Mouse (Mus musculus) neural tube, embryonic 12.5 days (tissue): ENCODE results near the gene Gm11111. TPM values are rescaled to one million over a fixed set of nuclear protein-coding genes. Genes with fewer than 3 reads are reported as not detected.
"Not testable (repeated sequence)": the region's sequence is repeated elsewhere in the genome, so short reads cannot be mapped to it uniquely, and the experiment has no call there.

Source experiments
- ATAC-seq: fragments of 200-750 bp; cut with Nextera tagmentation; 2 replicates; pipeline ENCODE4 v1.8.0; 2017; ENCODE audit warnings: low read depth, mild to moderate bottlenecking, moderate TSS enrichment, moderate library complexity; ENCODE audit not compliant: low FRiP score
- H3K27ac ChIP-seq: fragments of 300-500 bp; sonication (generic); 2 replicates; pipeline ENCODE4 v1.5.1; 2016
- H3K27me3 ChIP-seq: fragments of 300-500 bp; sonication (generic); replicated peaks from 2 replicates; pipeline ENCODE4 v1.6.1; 2016; ENCODE audit warnings: mild to moderate bottlenecking
- H3K36me3 ChIP-seq: fragments of 300-500 bp; sonication (generic); 2 replicates; pipeline ENCODE4 v1.6.1; 2016; ENCODE audit warnings: mild to moderate bottlenecking
- H3K4me1 ChIP-seq: fragments of 300-500 bp; sonication (generic); 2 replicates; pipeline ENCODE4 v1.6.1; 2016
- H3K4me2 ChIP-seq: fragments of 300-500 bp; sonication (generic); replicated peaks from 2 replicates; pipeline ENCODE4 v1.6.1; 2016; ENCODE audit warnings: mild to moderate bottlenecking
- H3K4me3 ChIP-seq: fragments of 300-500 bp; sonication (generic); 2 replicates; pipeline ENCODE4 v1.5.1; 2016
- H3K9ac ChIP-seq: fragments of 300-500 bp; sonication (generic); 2 replicates; pipeline ENCODE4 v1.6.1; 2016; ENCODE audit warnings: mild to moderate bottlenecking
- H3K9me3 ChIP-seq: fragments of 300-500 bp; sonication (generic); 2 replicates; pipeline ENCODE4 v1.6.1; 2016; ENCODE audit warnings: mild to moderate bottlenecking
- WGBS: fragments of 180-500 bp; shearing (Covaris S2); methylation state at CpG from one replicate; pipeline ENCODE4 v1.1.7; 2016; 5-methylcytosine and 5-hydroxymethylcytosine counted together
- polyA plus RNA-seq: library from polyadenylated mRNA; unstranded; fragments of >200 nt; fragmentation: Nextera tagmentation; extraction: Ambion mirVana; gene quantifications from 2 replicates; pipeline ENCODE4 v1.2.1, GENCODE M21; 2016

The Gm11111 gene
- polyA plus RNA-seq, 1 experiment from 2014 or later = not detected

- 45% methylated on average over 9 of the region's 9 CpGs for WGBS
- 0 out of 2 replicates have a peak, but pooled peaks cover 10% of the 10 kb centered on the region for H3K4me1 ChIP-seq
- no peaks in the 10 kb centered on the region for H3K9me3 ChIP-seq
- H3K36me3 ChIP-seq = no peaks in the 10 kb centered on the region
- ATAC-seq = no peak
- no peak overlapping the region for H3K27ac ChIP-seq
- no peak overlapping the region for H3K4me3 ChIP-seq
- H3K9ac ChIP-seq = no peak overlapping the region
- H3K27me3 ChIP-seq = no peaks in the 10 kb centered on the region
- H3K4me2 ChIP-seq = no peak overlapping the region
Measured at GRCm38 (mm10) chr5:98563801-98564200, 11.3 kb downstream of the Gm11111 start.

GRCm38 (mm10) chr5:98566461-98567193, 14.1 kb downstream of the Gm11111 start:
- Histone ChIP-seq H3K9ac (no peak overlapping the region), H3K27ac (no peak overlapping the region), H3K36me3 (no peaks in the 10 kb centered on the region), H3K4me3 (no peak overlapping the region), H3K4me1 (0 out of 2 replicates have a peak, but pooled peaks cover 10% of the 10 kb centered on the region), H3K4me2 (no peak overlapping the region), H3K9me3 (no peaks in the 10 kb centered on the region), H3K27me3 (no peaks in the 10 kb centered on the region)
- ATAC-seq = peak; percentile 88
- WGBS = 34% methylated on average over 6 of the region's 6 CpGs

GRCm38 (mm10) chr5:98568481-98568880, 16.0 kb downstream of the Gm11111 start:
- Histone ChIP-seq H3K9ac (no peak overlapping the region), H3K4me1 (0 out of 2 replicates have a peak, but pooled peaks cover 6% of the 10 kb centered on the region), H3K27me3 (no peaks in the 10 kb centered on the region), H3K4me3 (no peak overlapping the region), H3K9me3 (no peaks in the 10 kb centered on the region), H3K4me2 (no peak overlapping the region), H3K36me3 (no peaks in the 10 kb centered on the region), H3K27ac (no peak overlapping the region)
- 92% methylated on average over 4 of the region's 4 CpGs for WGBS
- ATAC-seq = no peak

GRCm38 (mm10) chr5:98569029-98569513, 16.6 kb downstream of the Gm11111 start:
- H3K4me2 ChIP-seq = no peak overlapping the region
- H3K36me3 ChIP-seq = no peaks in the 10 kb centered on the region
- no peak for ATAC-seq
- no peaks in the 10 kb centered on the region for H3K27me3 ChIP-seq
- H3K4me3 ChIP-seq = no peak overlapping the region
- no peak overlapping the region for H3K27ac ChIP-seq
- 73% methylated on average over 3 of the region's 3 CpGs for WGBS
- 0 out of 2 replicates have a peak, but pooled peaks cover 4% of the 10 kb centered on the region for H3K4me1 ChIP-seq
- H3K9ac ChIP-seq = no peak overlapping the region
- H3K9me3 ChIP-seq = no peaks in the 10 kb centered on the region

- no peak overlapping the region for H3K4me3 ChIP-seq
- no peaks in the 10 kb centered on the region for H3K27me3 ChIP-seq
- H3K4me1 ChIP-seq = no peaks in the 10 kb centered on the region
- H3K9me3 ChIP-seq = no peaks in the 10 kb centered on the region
- 59% methylated on average over 4 of the region's 4 CpGs for whole genome bisulfite sequencing
- no peak overlapping the region for H3K27ac ChIP-seq
- H3K4me2 ChIP-seq = no peak overlapping the region
- ATAC-seq = no peak
- no peak overlapping the region for H3K9ac ChIP-seq
- no peaks in the 10 kb centered on the region for H3K36me3 ChIP-seq
Measured at GRCm38 (mm10) chr5:98572392-98572791, 19.9 kb downstream of the Gm11111 start.

- no peaks in the 10 kb centered on the region for H3K36me3 ChIP-seq
- H3K4me3 ChIP-seq = no peak overlapping the region
- 73% methylated on average over 12 of the region's 12 CpGs for WGBS
- H3K9me3 ChIP-seq = no peaks in the 10 kb centered on the region
- no peak overlapping the region for H3K9ac ChIP-seq
- no peak overlapping the region for H3K4me2 ChIP-seq
- no peaks in the 10 kb centered on the region for H3K27me3 ChIP-seq
- no peak for ATAC-seq
- no peak overlapping the region for H3K27ac ChIP-seq
- H3K4me1 ChIP-seq = no peaks in the 10 kb centered on the region
Measured at GRCm38 (mm10) chr5:98574711-98575470, 22.4 kb downstream of the Gm11111 start.

GRCm38 (mm10) chr5:98575471-98575834, 23.0 kb downstream of the Gm11111 start:
- no peak for ATAC-seq
- H3K9ac ChIP-seq = no peak overlapping the region

GRCm38 (mm10) chr5:98576538-98576937, 24.0 kb downstream of the Gm11111 start:
- H3K4me3 ChIP-seq, H3K4me2 ChIP-seq, H3K27me3 ChIP-seq, H3K4me1 ChIP-seq, H3K9ac ChIP-seq, H3K27ac ChIP-seq, ATAC-seq, H3K9me3 ChIP-seq, H3K36me3 ChIP-seq: not testable (repeated sequence)
- WGBS = 93% methylated on average over 6 of the region's 6 CpGs

More at GRCm38 (mm10) chr5:98575471-98575834, 23.0 kb downstream of the Gm11111 start:
- WGBS = 88% methylated on average over 4 of the region's 4 CpGs
- no peak overlapping the region for H3K4me2 ChIP-seq
- H3K27me3 ChIP-seq = no peaks in the 10 kb centered on the region
- H3K4me3 ChIP-seq = no peak overlapping the region
- no peaks in the 10 kb centered on the region for H3K4me1 ChIP-seq
- no peaks in the 10 kb centered on the region for H3K9me3 ChIP-seq
- H3K36me3 ChIP-seq = no peaks in the 10 kb centered on the region
- no peak overlapping the region for H3K27ac ChIP-seq

GRCm38 (mm10) chr5:98578398-98578797, 25.9 kb downstream of the Gm11111 start:
- Histone ChIP-seq H3K4me2 (no peak overlapping the region), H3K27ac (no peak overlapping the region), H3K9ac (no peak overlapping the region), H3K4me1 (no peaks in the 10 kb centered on the region), H3K4me3 (no peak overlapping the region), H3K36me3 (no peaks in the 10 kb centered on the region), H3K27me3 (no peaks in the 10 kb centered on the region), H3K9me3 (no peaks in the 10 kb centered on the region)
- no peak for ATAC-seq
- 86% methylated on average over 2 of the region's 2 CpGs for WGBS

GRCm38 (mm10) chr5:98580811-98581210, 28.3 kb downstream of the Gm11111 start:
- 82% methylated on average over 5 of the region's 5 CpGs for WGBS

GRCm38 (mm10) chr5:98582051-98582450, 29.6 kb downstream of the Gm11111 start:
- ATAC-seq = no peak
- no peaks in the 10 kb centered on the region for H3K36me3 ChIP-seq
- H3K27me3 ChIP-seq = no peaks in the 10 kb centered on the region
- no peak overlapping the region for H3K4me2 ChIP-seq
- no peak overlapping the region for H3K9ac ChIP-seq
- H3K27ac ChIP-seq = no peak overlapping the region
- no peaks in the 10 kb centered on the region for H3K9me3 ChIP-seq
- 92% methylated on average over 3 of the region's 3 CpGs for WGBS
- H3K4me1 ChIP-seq = no peaks in the 10 kb centered on the region
- no peak overlapping the region for H3K4me3 ChIP-seq

More at GRCm38 (mm10) chr5:98580811-98581210, 28.3 kb downstream of the Gm11111 start:
- Histone ChIP-seq H3K4me2 (no peak overlapping the region), H3K27ac (no peak overlapping the region), H3K27me3 (no peaks in the 10 kb centered on the region), H3K9me3 (no peaks in the 10 kb centered on the region), H3K4me3 (no peak overlapping the region), H3K36me3 (no peaks in the 10 kb centered on the region), H3K9ac (no peak overlapping the region), H3K4me1 (no peaks in the 10 kb centered on the region)
- ATAC-seq = no peak

GRCm38 (mm10) chr5:98585915-98586314, 33.4 kb downstream of the Gm11111 start:
- ATAC-seq = no peak
- no peak overlapping the region for H3K4me3 ChIP-seq
- H3K27me3 ChIP-seq = no peaks in the 10 kb centered on the region
- H3K4me2 ChIP-seq = no peak overlapping the region
- H3K36me3 ChIP-seq = no peaks in the 10 kb centered on the region
- H3K9me3 ChIP-seq = no peaks in the 10 kb centered on the region
- no peak overlapping the region for H3K27ac ChIP-seq
- H3K4me1 ChIP-seq = no peaks in the 10 kb centered on the region
- no peak overlapping the region for H3K9ac ChIP-seq
